Mouse (Mus musculus) heart, adult 2 months (tissue): ENCODE measurements around the gene Lsm10. TPM values are rescaled to one million over a fixed set of nuclear protein-coding genes. Genes with fewer than 3 reads are reported as not detected.

Source experiments
- DNase-seq, 2 experiments: peaks; one replicate each; pipeline ENCODE4 v3.0.0; 2021
- H3K27ac ChIP-seq: fragments of 200-600 bp; 2 replicates; pipeline ENCODE4 v1.8.1; 2022
- H3K27me3 ChIP-seq: fragments of 200-500 bp; 2 replicates; pipeline ENCODE4 v1.6.1; 2012; ENCODE audit warnings: mild to moderate bottlenecking, low read length, inconsistent platforms, mixed read lengths; ENCODE audit not compliant: control insufficient read depth, insufficient read depth
- H3K36me3 ChIP-seq: fragments of 200-500 bp; 2 replicates; pipeline ENCODE4 v1.6.1; 2012; ENCODE audit warnings: low read length, inconsistent platforms; ENCODE audit not compliant: control insufficient read depth, insufficient read depth
- H3K4me1 ChIP-seq: fragments of 200-500 bp; 2 replicates; pipeline ENCODE4 v1.6.1; 2011; ENCODE audit warnings: low read length; ENCODE audit not compliant: control insufficient read depth, insufficient read depth
- H3K4me3 ChIP-seq: fragments of 200-600 bp; 2 replicates; pipeline ENCODE4 v1.8.1; 2022
- H3K79me2 ChIP-seq: fragments of 200-500 bp; replicated peaks from 2 replicates; pipeline ENCODE4 v1.6.1; 2012; ENCODE audit warnings: mild to moderate bottlenecking, inconsistent platforms, low read length, moderate library complexity, mixed read lengths; ENCODE audit not compliant: control insufficient read depth, insufficient read depth
- H3K9ac ChIP-seq: fragments of 200-500 bp; 2 replicates; pipeline ENCODE4 v1.6.1; 2012; ENCODE audit warnings: low read depth, mild to moderate bottlenecking, control low read depth, inconsistent platforms, low read length, mixed read lengths
- CTCF ChIP-seq: fragments of 200-600 bp; IDR thresholded peaks from 2 replicates; pipeline ENCODE4 v1.8.1; 2022; ENCODE audit warnings: antibody characterized with exemption, mild to moderate bottlenecking, moderate library complexity
- EP300 ChIP-seq: fragments of 200-500 bp; IDR thresholded peaks from 2 replicates; pipeline ENCODE4 v1.6.1; 2011; ENCODE audit warnings: low read depth, low read length, control low read depth; ENCODE audit not compliant: insufficient read depth
- POLR2A ChIP-seq: fragments of 200-500 bp; IDR thresholded peaks from 2 replicates; pipeline ENCODE4 v1.6.1; 2011; ENCODE audit warnings: mild to moderate bottlenecking, low read depth, low read length, control low read depth; ENCODE audit not compliant: insufficient read depth
- WGBS: fragments of 180-500 bp; shearing (Covaris S2); methylation state at CpG from one replicate; pipeline ENCODE4 v1.1.7; 2018; 5-methylcytosine and 5-hydroxymethylcytosine counted together
- intact Hi-C: fragments of 180-260 bp; cut with DNase I; formaldehyde crosslinking; loops from one replicate; pipeline ENCODE4 v1.15.1; 2025
- polyA plus RNA-seq: library from polyadenylated mRNA; depleted of rRNA; stranded (reverse); fragments of >200 nt; gene quantifications from 2 replicates; pipeline ENCODE4 v1.2.3, GENCODE M21; 2012
- total RNA-seq, 2 experiments: library from RNA; stranded (reverse); gene quantifications; 2 replicates each; pipeline ENCODE4 v1.2.3; 2021

Lsm10 gene
- total and polyA plus RNA-seq, 3 experiments = 17.0 to 33.1 (median 18.9) TPM

DNA sequence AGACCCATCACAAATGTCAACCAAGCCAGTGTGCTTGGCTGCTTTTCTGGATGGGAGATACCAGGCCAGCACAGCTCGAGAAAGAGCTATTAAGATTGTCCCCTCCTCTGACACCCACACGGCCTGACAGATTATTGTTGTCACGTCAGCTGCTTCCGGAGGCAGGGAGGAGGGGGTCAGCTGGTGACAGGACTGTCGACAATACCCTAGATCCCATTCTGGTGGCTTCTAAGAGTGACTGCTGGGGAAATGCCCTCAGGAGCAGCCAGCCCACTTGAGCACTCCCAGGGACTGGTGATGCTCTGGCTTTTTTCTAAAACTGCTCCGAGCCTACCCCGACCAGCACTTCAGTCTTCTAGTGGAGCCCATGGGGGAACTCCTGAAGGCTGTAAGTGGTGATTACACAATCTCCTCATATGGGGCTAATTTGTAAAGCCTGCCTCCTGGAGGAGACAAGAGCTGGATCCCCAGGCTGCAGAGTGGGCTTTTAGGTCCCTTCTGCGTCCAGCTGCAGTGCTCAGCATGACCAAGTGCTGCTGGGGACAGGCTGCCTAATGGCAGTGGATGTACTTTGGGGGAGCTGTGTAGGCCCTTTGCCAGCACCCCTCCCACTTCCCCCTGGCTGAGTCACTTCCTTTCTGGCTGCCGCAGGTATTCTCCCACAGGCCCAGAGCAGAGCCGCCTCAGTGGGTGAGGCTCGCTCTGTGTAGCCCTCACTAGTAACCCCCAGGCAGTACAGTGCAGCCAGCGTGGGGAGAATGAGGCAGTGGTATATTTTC is 14.1 kb downstream of the Lsm10 start:
- TF ChIP-seq EP300 (peak; percentile 77), CTCF (peak; percentile 52), POLR2A (peak; percentile 92)
- peaks cover 8% of the 10 kb centered on the region; the same call in 1 of the 2 replicates for H3K36me3 ChIP-seq
- DNase-seq = peak; percentile 92 to 93
- peak overlapping the region; percentile 41 for H3K9ac ChIP-seq
- H3K27ac ChIP-seq = peak overlapping the region; percentile 97
- H3K4me3 ChIP-seq = peak overlapping the region; percentile 40
- whole genome bisulfite sequencing = under 1% methylated on average over 12 of the region's 12 CpGs
- intact Hi-C loops = no loop called here
- H3K4me1 ChIP-seq = peaks cover 47% of the 10 kb centered on the region
- peaks cover 3% of the 10 kb centered on the region for H3K79me2 ChIP-seq
- H3K27me3 ChIP-seq = no peaks in the 10 kb centered on the region

DNA sequence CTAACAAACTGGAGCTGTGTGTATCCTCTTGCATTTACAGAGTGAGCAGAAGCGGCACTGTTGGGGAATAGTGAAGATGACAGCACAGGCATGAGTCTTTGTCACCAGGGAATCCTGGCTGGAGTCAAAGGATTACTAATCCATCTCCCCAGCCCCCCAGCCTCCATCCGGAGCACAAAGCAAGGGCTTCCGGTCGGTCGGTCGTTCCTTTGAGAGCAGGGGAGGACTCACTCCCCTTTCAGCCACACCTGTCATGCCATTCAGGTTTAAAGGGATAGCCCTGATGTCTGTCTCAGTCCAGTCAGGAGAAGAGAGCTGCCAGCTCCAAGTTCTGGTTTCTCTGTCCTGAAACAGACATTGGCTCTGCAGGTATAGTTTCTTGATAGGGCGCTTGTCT is 14.7 kb downstream of the Lsm10 start:
- intact Hi-C loops = no loop called here

GRCm38 (mm10) chr4:126113243-126113642 is 16.8 kb downstream of the Lsm10 start:
- peak overlapping the region; percentile 97; the same call in 1 of the 2 replicates for H3K27ac ChIP-seq
- H3K79me2 ChIP-seq = peaks cover 8% of the 10 kb centered on the region
- TF ChIP-seq EP300 (no peak), POLR2A (no peak), CTCF (no peak)
- intact Hi-C loops = loop anchor here (2.0 kb wide), 1 partner anchor 34 kb away; the partner anchor contains the start of gene Eva1b
- peaks cover 7% of the 10 kb centered on the region; the same call in 1 of the 2 replicates for H3K36me3 ChIP-seq
- 0 out of 2 replicates have a peak overlapping the region, but pooled peaks have one; percentile 6 for H3K9ac ChIP-seq
- H3K4me1 ChIP-seq = peaks cover 38% of the 10 kb centered on the region
- no peak overlapping the region for H3K4me3 ChIP-seq
- DNase-seq = peak in 1 of 2 experiments; percentile 39
- WGBS = 48% methylated on average over 4 of the region's 4 CpGs
- H3K27me3 ChIP-seq = no peaks in the 10 kb centered on the region

More for the DNA sequence above, 14.7 kb downstream of the Lsm10 start:
- Histone ChIP-seq H3K27me3 (no peaks in the 10 kb centered on the region), H3K36me3 (peaks cover 8% of the 10 kb centered on the region; the same call in 1 of the 2 replicates), H3K9ac (peak overlapping the region; percentile 41), H3K4me3 (peak overlapping the region; percentile 40), H3K79me2 (peaks cover 3% of the 10 kb centered on the region), H3K4me1 (peaks cover 46% of the 10 kb centered on the region), H3K27ac (peak overlapping the region; percentile 97)
- no peak for DNase-seq
- TF ChIP-seq EP300 = 0 out of 2 replicates have a peak, but pooled peaks have one; percentile 6
- TF ChIP-seq CTCF = no peak
- 11% methylated on average over 7 of the region's 7 CpGs for WGBS

DNA sequence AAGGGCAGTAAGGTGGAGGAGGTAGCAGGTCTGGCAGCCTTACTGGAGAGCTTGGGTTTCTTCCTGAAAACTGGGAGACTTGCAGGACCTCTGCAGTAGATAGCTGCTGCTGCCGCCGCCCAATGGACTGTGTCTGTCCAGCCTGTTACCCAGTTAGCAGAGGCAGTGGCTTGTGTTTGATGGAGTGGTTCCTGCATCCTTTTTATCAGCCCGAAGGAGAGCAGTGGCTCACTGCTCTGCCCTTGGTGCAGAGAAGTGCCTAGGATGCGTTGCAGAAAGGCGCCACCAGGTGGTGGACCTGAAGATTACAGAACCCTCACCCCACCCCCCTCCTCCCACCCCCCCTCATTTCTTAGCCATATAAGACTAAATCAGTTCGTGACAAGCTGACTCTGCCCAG is 17.5 kb downstream of the Lsm10 start:
- peaks cover 5% of the 10 kb centered on the region; the same call in 1 of the 2 replicates for H3K36me3 ChIP-seq
- H3K9ac ChIP-seq = no peak overlapping the region
- H3K4me1 ChIP-seq = peaks cover 33% of the 10 kb centered on the region
- intact Hi-C loops = loop anchor here (1.0 to 2.0 kb wide), 2 partner anchors 28 to 33 kb away; partner anchors contain the start of gene Eva1b
- peaks cover 10% of the 10 kb centered on the region for H3K79me2 ChIP-seq
- peak; percentile 65 to 78 for DNase-seq
- H3K4me3 ChIP-seq = no peak overlapping the region
- 10% methylated on average over 6 of the region's 6 CpGs for WGBS
- 0 out of 2 replicates have a peak, but pooled peaks have one; percentile 50 for TF ChIP-seq EP300
- TF ChIP-seq CTCF = peak; percentile 90
- no peak for TF ChIP-seq POLR2A
- H3K27me3 ChIP-seq = no peaks in the 10 kb centered on the region
- no peak overlapping the region; the same call in 1 of the 2 replicates for H3K27ac ChIP-seq

DNA sequence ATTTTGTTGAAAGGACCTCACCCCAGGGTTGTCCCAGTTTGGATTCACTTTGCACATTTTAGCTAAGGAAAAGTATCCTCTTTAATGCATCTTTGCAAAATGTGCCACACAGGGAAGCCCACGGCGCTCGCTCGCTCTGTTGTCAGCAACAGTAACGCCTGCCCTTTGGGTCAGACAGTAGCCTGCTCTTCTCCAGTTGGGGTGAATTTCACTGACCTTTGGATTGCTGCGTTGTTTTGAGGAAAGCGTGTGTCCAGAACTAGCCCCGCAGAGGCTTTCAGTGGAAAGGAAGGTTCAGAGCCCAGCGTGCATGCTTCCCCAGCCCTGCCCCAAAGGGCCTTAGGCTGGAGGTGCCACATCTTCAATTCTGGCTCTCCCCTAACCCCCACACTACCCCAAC is 19.0 kb downstream of the Lsm10 start:
- Histone ChIP-seq H3K9ac (no peak overlapping the region), H3K4me3 (no peak overlapping the region), H3K27ac (no peak overlapping the region), H3K27me3 (no peaks in the 10 kb centered on the region), H3K36me3 (no peaks in the 10 kb centered on the region; the same call in 1 of the 2 replicates), H3K4me1 (peaks cover 20% of the 10 kb centered on the region), H3K79me2 (peaks cover 10% of the 10 kb centered on the region)
- WGBS = 85% methylated on average over 9 of the region's 9 CpGs
- intact Hi-C loops = no loop called here
- DNase-seq = no peak
- TF ChIP-seq EP300 = no peak
- TF ChIP-seq POLR2A = no peak
- no peak for TF ChIP-seq CTCF

GRCm38 (mm10) chr4:126115871-126116521 is 19.6 kb downstream of the Lsm10 start:
- Histone ChIP-seq H3K4me1 (peaks cover 17% of the 10 kb centered on the region), H3K4me3 (no peak overlapping the region), H3K9ac (no peak overlapping the region), H3K27me3 (no peaks in the 10 kb centered on the region), H3K27ac (no peak overlapping the region), H3K79me2 (peaks cover 12% of the 10 kb centered on the region), H3K36me3 (no peaks in the 10 kb centered on the region; the same call in 1 of the 2 replicates)
- no peak for TF ChIP-seq POLR2A
- WGBS = 56% methylated on average over 6 of the region's 6 CpGs
- intact Hi-C loops = no loop called here
- DNase-seq = no peak
